Mouse (Mus musculus): ENCODE measurements around the gene Cyp2w1.

The Cyp2w1 gene

GRCm38 (mm10) chr5:139352317-139352716, at the start of gene Cyp2w1:
Cyp2w1 (plus strand) TSS chr5:139352617.
- DNase-seq (ENCODE audit: inconsistent age in 2 of 2, low spot score in 1 of 2), result no peak

DNA sequence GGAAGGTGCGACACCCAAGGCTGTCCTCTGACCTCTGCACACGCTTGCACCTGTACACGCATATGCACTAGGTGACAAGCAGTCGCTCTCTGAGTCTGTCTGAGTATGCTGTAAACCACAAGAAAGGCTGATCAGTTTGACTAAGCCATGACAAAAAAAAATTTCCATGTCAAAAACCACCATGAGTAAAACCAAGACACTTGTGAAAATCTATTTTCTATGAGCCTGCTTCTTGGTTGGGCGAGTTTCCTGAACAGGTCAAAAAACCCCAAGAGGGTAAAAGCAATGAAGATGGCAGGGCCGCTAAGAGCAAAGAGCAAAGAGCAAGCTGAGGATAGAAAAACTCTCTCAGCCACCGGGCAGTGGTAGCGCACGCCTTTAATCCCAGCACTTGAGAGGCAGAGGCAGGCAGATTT, 48.8 kb upstream of the Cyp2w1 start:
- DNase-seq (ENCODE audit: inconsistent age in 2 of 2, low spot score in 1 of 2), result no peak

DNA sequence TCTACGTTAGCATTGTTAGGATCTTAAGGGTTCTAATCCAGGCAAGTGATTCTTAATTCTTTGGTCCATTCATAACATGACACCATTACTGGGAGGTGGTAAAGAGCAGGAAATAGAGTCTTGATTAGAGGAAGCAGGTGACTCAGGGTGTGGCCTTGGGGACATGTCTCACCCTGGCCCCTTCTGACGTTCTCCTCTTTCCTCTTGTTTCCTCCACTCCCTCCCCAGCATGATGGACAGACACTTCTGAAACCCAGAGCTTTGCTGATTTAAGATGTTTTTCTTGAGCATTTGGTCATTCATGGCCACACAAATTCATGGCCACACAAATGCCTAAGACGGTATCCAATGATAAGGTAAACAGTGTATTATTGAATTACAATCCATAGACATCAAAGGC, 42.5 kb upstream of the Cyp2w1 start:
- no peak for DNase-seq (ENCODE audit: inconsistent age in 2 of 2, low spot score in 1 of 2)

DNA sequence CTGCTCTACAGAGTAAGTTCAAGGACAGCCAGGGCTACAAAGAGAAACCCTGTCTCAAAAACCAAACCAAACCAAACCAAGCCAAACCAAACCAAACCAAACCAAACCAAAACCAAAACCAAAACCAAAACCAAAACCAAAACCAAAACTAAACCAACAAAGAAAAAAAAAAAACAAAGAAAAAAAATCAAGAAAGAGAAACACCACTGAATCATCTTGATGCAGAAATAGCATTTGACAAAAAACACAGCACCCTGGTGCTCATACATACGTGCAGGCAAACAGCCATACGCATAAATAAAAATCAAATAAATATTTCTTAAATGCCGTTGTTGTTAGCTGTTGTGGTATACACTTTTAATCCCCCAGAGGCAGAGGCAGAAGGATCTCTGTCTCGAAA, 41.9 kb upstream of the Cyp2w1 start:
- DNase-seq (ENCODE audit: inconsistent age in 2 of 2, low spot score in 1 of 2), result no peak

DNA sequence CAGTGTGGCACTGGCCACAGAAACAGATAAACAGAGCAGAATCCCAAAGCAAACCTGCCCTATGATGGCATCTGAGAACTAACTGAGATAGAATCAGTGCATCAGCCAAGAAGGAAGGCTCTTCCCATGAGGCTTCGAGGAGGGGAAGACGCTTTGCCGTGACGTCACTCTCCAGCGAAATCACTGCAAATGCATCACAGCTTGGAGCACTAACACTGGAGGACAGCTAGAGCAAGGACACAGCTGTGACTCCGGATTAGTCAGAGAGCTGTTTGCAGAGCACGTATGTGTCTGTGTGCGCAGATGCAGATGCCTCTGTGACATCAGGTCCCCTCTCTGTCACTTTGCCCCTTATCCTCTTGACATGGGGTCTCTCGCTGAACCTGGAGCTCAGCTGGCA, 40.6 kb upstream of the Cyp2w1 start:
- DNase-seq (ENCODE audit: inconsistent age in 2 of 2, low spot score in 1 of 2), result peak in 1 of 2 experiments; percentile 77

GRCm38 (mm10) chr5:139313536-139313935, 38.9 kb upstream of the Cyp2w1 start:
- no peak for DNase-seq (ENCODE audit: inconsistent age in 2 of 2, low spot score in 1 of 2)

DNA sequence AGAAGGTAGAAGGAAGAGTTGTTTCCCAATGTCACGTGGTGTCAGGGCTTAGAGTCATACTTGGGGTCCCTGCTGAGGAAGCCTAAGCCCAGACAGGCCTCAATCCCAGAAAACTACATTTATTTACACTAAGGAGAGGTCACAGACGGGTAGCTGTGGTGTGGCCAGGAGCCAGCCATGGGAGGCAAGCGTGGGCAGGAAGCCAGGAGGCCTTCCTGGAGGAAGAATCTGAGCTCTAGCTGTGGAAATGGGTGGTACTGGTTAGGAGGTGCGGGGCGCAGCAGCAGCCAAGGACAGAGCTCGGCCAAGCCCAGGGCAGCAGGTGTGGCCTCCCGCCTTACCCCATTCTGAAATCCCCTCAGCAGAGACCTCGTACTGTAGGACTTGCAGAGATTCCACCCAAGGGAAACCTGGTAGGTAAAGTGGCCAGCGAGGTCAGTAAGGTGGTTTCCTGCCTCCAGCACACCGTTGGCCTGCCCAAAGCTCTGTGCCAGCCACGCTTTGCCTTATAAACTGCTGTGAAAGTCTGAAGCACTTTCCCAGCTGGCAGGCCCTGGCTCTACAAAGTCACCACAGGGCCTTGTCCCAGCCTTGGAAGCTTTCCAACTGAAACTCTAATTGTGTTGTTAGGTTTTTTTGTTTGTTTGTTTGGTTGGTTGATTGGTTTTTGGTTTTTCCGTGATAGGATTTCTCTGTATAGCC, 37.3 kb upstream of the Cyp2w1 start:
- no peak for DNase-seq (ENCODE audit: inconsistent age in 2 of 2, low spot score in 1 of 2)

GRCm38 (mm10) chr5:139316982-139317675, 35.3 kb upstream of the Cyp2w1 start:
- no peak for DNase-seq (ENCODE audit: inconsistent age in 2 of 2, low spot score in 1 of 2)

GRCm38 (mm10) chr5:139317751-139318504, 34.5 kb upstream of the Cyp2w1 start:
- no peak for DNase-seq (ENCODE audit: inconsistent age in 2 of 2, low spot score in 1 of 2)

DNA sequence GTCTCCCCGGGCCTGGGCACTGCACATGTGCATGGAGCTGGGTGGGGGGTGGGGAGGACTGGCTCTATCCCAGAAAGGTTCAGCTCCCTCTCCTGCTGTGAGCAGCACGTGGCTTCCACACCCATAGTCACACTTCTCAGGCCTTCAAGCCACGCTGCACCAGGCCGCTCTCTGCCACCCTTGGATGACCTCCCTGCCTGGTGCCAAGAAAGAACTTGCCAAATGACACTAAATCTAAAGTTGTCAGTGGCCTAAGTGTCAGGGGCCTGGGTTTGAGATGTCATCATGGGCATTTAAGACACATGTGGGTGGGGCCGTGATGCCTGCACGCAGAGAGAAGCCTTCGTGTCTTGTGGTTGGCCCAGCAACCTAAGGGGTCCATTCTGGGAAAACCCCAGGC, 32.0 kb upstream of the Cyp2w1 start:
- DNase-seq (ENCODE audit: inconsistent age in 2 of 2, low spot score in 1 of 2), result peak in 1 of 2 experiments; percentile 49

DNA sequence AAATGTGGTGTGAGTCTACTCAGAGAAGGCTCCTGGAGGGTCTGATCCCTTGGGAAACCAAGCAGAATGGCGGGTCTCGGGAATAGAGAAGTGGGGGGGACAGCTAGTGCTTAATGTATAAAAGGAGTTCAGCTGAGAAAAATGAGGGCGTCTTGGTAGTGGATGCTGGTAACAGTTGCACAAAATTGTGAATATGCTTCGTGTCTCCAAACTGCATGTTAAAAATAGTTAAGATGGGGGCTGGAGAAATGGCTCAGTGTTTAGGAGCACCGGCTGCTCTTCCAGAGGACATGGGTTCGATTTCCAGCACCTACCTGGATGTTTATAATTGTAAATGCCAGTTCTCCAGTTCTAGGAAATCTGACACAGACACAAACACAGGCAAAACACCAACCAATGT, 31.1 kb upstream of the Cyp2w1 start:
- no peak for DNase-seq (ENCODE audit: inconsistent age in 2 of 2, low spot score in 1 of 2)

- peak in 1 of 2 experiments; percentile 47 for DNase-seq (ENCODE audit: inconsistent age in 2 of 2, low spot score in 1 of 2)
Observed at GRCm38 (mm10) chr5:139323260-139323924, 29.0 kb upstream of the Cyp2w1 start.

DNA sequence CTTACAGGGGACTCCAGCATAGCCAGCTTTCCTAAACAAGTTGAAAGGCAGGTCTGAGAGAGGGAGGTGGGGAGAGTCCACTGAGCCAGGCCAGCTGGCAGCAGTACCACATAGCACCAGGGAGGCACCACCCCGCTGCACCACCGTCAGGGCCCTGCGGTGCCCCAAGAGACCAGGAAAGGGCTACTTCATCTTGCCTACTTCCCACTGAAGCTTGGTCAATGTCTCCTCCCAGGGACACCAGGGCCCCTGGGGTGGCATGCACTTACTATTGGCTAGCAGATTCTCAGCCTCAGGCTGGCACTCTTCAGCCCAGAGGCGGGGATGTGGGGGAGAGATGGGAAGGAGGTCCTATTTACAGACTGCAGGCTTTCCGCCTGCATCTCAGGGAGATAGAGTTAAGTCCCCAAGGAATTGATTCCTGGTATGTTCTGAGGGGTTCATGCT, 28.3 kb upstream of the Cyp2w1 start:
- DNase-seq (ENCODE audit: inconsistent age in 2 of 2, low spot score in 1 of 2), result peak in 1 of 2 experiments; percentile 53

DNA sequence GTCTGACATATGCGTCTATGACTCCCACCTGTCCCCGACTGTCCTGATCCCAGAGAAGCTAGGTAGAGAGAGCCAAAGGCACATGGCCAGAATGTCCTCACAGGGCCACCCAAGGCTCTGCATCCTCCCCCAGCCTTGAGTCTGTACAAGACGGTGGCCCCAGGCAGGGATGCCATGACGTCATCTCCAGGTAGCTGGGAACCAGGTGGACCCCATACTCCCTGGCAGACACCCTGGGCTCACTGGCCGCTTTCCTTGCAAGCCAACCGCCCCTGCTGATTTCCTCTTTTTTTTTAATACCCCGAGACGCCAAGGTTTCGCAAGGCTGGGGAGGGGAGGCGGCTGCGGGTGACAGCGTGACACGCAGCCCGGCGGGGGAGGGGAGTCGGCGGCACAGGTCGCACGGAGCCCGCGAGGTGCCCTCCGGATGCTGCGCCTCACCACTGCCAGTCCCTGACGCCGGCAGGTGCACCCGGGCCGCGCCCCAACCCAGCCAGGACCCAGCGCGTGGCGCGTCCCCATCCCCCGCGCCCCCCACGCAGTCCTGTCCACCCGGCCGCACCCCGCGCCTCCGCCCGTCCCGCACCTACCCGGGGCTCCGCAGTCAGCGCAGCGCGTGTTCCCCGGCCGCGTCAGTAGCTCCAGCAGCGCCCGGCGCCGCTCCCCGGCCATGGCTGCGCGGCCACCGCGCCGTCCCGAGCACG, 27.6 kb upstream of the Cyp2w1 start:
- DNase-seq (ENCODE audit: inconsistent age in 2 of 2, low spot score in 1 of 2), result peak in 1 of 2 experiments; percentile 78

GRCm38 (mm10) chr5:139325395-139325966, 26.9 kb upstream of the Cyp2w1 start, which contains the start of gene Adap1:
Adap1 (minus strand) TSS chr5:139325622.
- DNase-seq (ENCODE audit: inconsistent age in 2 of 2, low spot score in 1 of 2), result peak; percentile 59 to 84

DNA sequence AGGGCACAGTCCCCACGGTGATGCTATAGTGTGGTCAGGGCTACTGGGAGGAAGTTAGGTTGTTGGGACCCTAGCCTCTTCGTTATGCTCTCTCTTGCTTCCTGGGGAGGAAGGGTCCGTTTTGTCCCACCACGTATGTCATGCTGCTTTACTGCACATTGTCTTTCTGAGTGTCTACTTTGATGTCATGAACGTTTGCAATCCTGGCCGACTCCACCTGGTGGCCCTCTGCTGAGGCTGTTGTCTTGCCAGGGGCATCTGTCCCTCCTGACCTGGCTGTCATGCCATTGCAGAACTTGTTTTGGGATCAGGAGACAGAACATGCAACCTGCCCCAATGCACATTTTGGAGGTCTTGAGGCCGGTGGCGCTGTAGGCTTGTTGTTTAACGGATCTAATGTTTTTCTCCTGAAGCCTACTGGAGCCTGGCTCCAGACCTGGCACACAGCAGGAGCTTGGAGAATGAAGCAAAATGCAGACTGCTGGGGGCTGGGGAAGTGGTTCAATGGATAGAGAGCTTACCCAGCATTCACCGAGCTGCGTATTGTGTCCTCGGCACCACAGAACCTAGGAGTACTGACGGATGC, 26.2 kb upstream of the Cyp2w1 start:
- no peak for DNase-seq (ENCODE audit: inconsistent age in 2 of 2, low spot score in 1 of 2)

DNA sequence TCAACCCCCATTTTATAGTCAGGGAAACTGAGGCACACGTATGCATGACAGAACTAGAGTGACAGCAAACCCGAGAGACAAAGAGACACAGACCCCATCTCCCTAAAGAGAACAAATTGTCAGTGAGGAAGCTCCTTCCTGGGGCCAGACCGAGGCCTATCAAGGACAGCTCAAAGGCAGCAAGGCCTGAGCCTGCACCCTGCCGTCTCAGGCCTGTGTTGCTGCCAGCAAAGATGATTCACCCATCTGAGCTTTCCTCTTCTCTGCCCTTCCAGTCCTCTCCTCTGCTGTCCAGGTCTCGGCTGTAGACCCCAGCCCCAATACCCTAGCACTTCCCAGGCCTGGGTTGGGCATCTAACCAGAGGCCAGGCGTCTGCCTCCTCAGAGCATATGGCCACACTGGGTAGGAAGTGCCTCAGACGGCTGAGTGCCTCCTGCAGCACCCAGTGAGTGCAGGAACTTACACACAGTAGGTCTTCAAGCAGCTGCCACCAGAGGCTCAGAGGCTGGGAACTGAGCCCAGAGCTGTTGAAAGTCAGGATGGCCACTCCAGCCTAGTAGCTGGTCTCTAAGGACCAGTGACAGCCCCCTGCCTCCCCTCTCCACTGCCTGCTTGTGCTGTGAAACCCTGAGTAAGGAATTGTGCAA, 25.3 kb upstream of the Cyp2w1 start:
- peak; percentile 46 to 65 for DNase-seq (ENCODE audit: inconsistent age in 2 of 2, low spot score in 1 of 2)

- DNase-seq (ENCODE audit: inconsistent age in 2 of 2, low spot score in 1 of 2), result no peak
Observed at GRCm38 (mm10) chr5:139327634-139328020, 24.8 kb upstream of the Cyp2w1 start.

DNA sequence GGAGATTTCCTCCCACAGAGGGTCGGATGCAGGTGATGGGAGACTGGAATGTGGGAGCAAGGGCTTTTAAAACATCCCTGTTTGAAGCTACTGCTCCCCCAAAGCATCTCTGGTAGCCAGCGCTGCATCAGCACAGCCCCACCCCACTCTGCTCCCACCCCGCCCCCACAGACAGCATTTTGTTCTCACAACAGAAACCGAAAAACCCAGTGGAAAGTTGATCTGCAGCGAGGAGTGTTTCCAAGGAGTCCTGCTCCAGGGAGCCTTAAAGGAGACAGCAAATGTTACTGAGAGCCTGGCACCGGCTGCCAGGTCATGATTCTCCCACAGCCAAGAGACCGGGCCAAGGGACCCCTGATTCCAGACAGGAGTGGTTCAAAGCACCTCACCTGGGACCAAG, 21.7 kb upstream of the Cyp2w1 start:
- DNase-seq (ENCODE audit: inconsistent age in 2 of 2, low spot score in 1 of 2), result no peak
